Mouse (Mus musculus): ENCODE data around the gene Nmu. TPM values are rescaled to one million over a fixed set of nuclear protein-coding genes. Genes with fewer than 3 reads are reported as not detected.
A peak's percentile ranks its signal among the peaks of the same experiment; 100 is the strongest.

The Nmu gene
- total and polyA plus RNA-seq, 2 experiments from 2014 or later: 0.70 TPM; not detected in 1

DNA sequence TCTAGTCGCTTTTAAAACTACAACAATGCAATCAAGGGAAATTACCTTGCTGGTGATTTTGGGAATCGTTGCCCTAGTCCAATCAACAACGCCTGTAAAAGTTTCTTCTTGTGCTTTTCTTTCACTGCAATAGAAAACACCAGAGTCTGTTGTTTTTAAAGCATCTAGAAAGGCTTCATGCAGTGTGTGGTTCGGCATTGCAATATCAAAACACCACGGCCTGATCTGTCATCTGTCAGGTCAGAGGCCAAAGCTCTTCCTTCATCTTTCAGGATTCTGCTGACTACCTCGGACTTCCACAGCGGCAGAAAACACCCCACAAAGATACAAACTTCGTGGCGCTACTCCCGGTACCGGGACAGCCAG is 60.2 kb downstream of the Nmu start:
- H3K27ac ChIP-seq (ENCODE audit: low read depth, low read length): peak overlapping the region; percentile 97
- H3K36me3 ChIP-seq (ENCODE audit: insufficient read depth): no peaks in the 10 kb centered on the region
- H3K4me3 ChIP-seq (ENCODE audit: low read depth, low read length): peak overlapping the region; percentile 93
- peak overlapping the region; percentile 75 for H3K4me2 ChIP-seq (ENCODE audit: low read depth)
- no peak for DNase-seq
- no peaks in the 10 kb centered on the region for H3K9me3 ChIP-seq (ENCODE audit: low read length)
- ATAC-seq: no peak
- no peak for TF ChIP-seq CTCF (IDR thresholded peaks at IDR 0.05; ENCODE audit: low read depth)
- WGBS: 3% methylated on average over 11 of the region's 11 CpGs
- 0 out of 2 replicates have a peak, but pooled peaks cover 16% of the 10 kb centered on the region for H3K4me1 ChIP-seq (ENCODE audit: insufficient read depth)
- H3K27me3 ChIP-seq (ENCODE audit: insufficient read depth, low read length): no peaks in the 10 kb centered on the region
- peak overlapping the region; percentile 81 for H3K9ac ChIP-seq

- Histone ChIP-seq H3K27ac (ENCODE audit: low read depth, low read length) (no peak overlapping the region), H3K4me2 (ENCODE audit: low read depth) (no peak overlapping the region), H3K27me3 (ENCODE audit: insufficient read depth, low read length) (no peaks in the 10 kb centered on the region), H3K36me3 (ENCODE audit: insufficient read depth) (no peaks in the 10 kb centered on the region), H3K9ac (no peak overlapping the region), H3K9me3 (ENCODE audit: low read length) (no peaks in the 10 kb centered on the region), H3K4me3 (ENCODE audit: low read depth, low read length) (no peak overlapping the region), H3K4me1 (ENCODE audit: insufficient read depth) (0 out of 2 replicates have a peak, but pooled peaks cover 16% of the 10 kb centered on the region)
- no peak for ATAC-seq
- DNase-seq: no peak
- TF ChIP-seq CTCF (IDR thresholded peaks at IDR 0.05; ENCODE audit: low read depth): peak; percentile 38
- WGBS: 74% methylated on average over 2 of the region's 2 CpGs
These were observed 61.6 kb downstream of the Nmu start for GRCm38 (mm10) chr5:76302009-76302408.

- no peaks in the 10 kb centered on the region for H3K9me3 ChIP-seq (ENCODE audit: low read length)
- H3K27me3 ChIP-seq (ENCODE audit: insufficient read depth, low read length): no peaks in the 10 kb centered on the region
- H3K4me3 ChIP-seq (ENCODE audit: low read depth, low read length): no peak overlapping the region
- H3K27ac ChIP-seq (ENCODE audit: low read depth, low read length): no peak overlapping the region
- no peaks in the 10 kb centered on the region; the same call in 1 of the 2 replicates for H3K36me3 ChIP-seq (ENCODE audit: insufficient read depth)
- TF ChIP-seq CTCF (IDR thresholded peaks at IDR 0.05; ENCODE audit: low read depth): no peak
- ATAC-seq (no peak), DNase-seq (no peak)
- no peak overlapping the region for H3K4me2 ChIP-seq (ENCODE audit: low read depth)
- H3K9ac ChIP-seq: no peak overlapping the region
- 89% methylated on average over 8 of the region's 8 CpGs for WGBS
- no peaks in the 10 kb centered on the region for H3K4me1 ChIP-seq (ENCODE audit: insufficient read depth)
These were observed 74.3 kb downstream of the Nmu start for GRCm38 (mm10) chr5:76289234-76289691.

- Histone ChIP-seq H3K36me3 (ENCODE audit: insufficient read depth) (no peaks in the 10 kb centered on the region; the same call in 1 of the 2 replicates), H3K9ac (no peak overlapping the region), H3K9me3 (ENCODE audit: low read length) (no peaks in the 10 kb centered on the region), H3K27ac (ENCODE audit: low read depth, low read length) (no peak overlapping the region), H3K4me2 (ENCODE audit: low read depth) (no peak overlapping the region), H3K4me3 (ENCODE audit: low read depth, low read length) (no peak overlapping the region), H3K27me3 (ENCODE audit: insufficient read depth, low read length) (no peaks in the 10 kb centered on the region), H3K4me1 (ENCODE audit: insufficient read depth) (no peaks in the 10 kb centered on the region)
- no peak for ATAC-seq
- WGBS: 94% methylated on average over 3 of the region's 3 CpGs
- no peak for DNase-seq
- TF ChIP-seq CTCF (IDR thresholded peaks at IDR 0.05; ENCODE audit: low read depth): no peak
These were observed 75.3 kb downstream of the Nmu start for GRCm38 (mm10) chr5:76288256-76288655.

GRCm38 (mm10) chr5:76287062-76287461 is 76.5 kb downstream of the Nmu start:
- Histone ChIP-seq H3K27me3 (ENCODE audit: insufficient read depth, low read length) (no peaks in the 10 kb centered on the region), H3K4me2 (ENCODE audit: low read depth) (no peak overlapping the region), H3K36me3 (ENCODE audit: insufficient read depth) (no peaks in the 10 kb centered on the region; the same call in 1 of the 2 replicates), H3K9me3 (ENCODE audit: low read length) (no peaks in the 10 kb centered on the region), H3K4me1 (ENCODE audit: insufficient read depth) (no peaks in the 10 kb centered on the region), H3K27ac (ENCODE audit: low read depth, low read length) (no peak overlapping the region), H3K9ac (no peak overlapping the region), H3K4me3 (ENCODE audit: low read depth, low read length) (no peak overlapping the region)
- DNase-seq (no peak), ATAC-seq (no peak)
- WGBS: 83% methylated on average over 5 of the region's 5 CpGs
- peak; percentile 24; the same call in 1 of the 2 replicates for TF ChIP-seq CTCF (IDR thresholded peaks at IDR 0.05; ENCODE audit: low read depth)

GRCm38 (mm10) chr5:76285699-76286098 is 77.9 kb downstream of the Nmu start:
- no peak overlapping the region for H3K9ac ChIP-seq
- no peaks in the 10 kb centered on the region for H3K4me1 ChIP-seq (ENCODE audit: insufficient read depth)
- no peak overlapping the region for H3K27ac ChIP-seq (ENCODE audit: low read depth, low read length)
- no peak overlapping the region for H3K4me2 ChIP-seq (ENCODE audit: low read depth)
- no peaks in the 10 kb centered on the region for H3K9me3 ChIP-seq (ENCODE audit: low read length)
- no peaks in the 10 kb centered on the region; the same call in 1 of the 2 replicates for H3K36me3 ChIP-seq (ENCODE audit: insufficient read depth)
- DNase-seq (no peak), ATAC-seq (no peak)
- 26% methylated on average over 4 of the region's 4 CpGs for WGBS
- no peaks in the 10 kb centered on the region for H3K27me3 ChIP-seq (ENCODE audit: insufficient read depth, low read length)
- H3K4me3 ChIP-seq (ENCODE audit: low read depth, low read length): no peak overlapping the region
- TF ChIP-seq CTCF (IDR thresholded peaks at IDR 0.05; ENCODE audit: low read depth): no peak

GRCm38 (mm10) chr5:76283890-76284289 is 79.7 kb downstream of the Nmu start:
- WGBS: 88% methylated on average over 1 of the region's 1 CpGs
- no peak for ATAC-seq
- DNase-seq: no peak

More at GRCm38 (mm10) chr5:76283890-76284289, 79.7 kb downstream of the Nmu start:
- Histone ChIP-seq H3K4me3 (ENCODE audit: low read depth, low read length) (no peak overlapping the region), H3K4me1 (ENCODE audit: insufficient read depth) (no peaks in the 10 kb centered on the region), H3K9ac (no peak overlapping the region), H3K27me3 (ENCODE audit: insufficient read depth, low read length) (no peaks in the 10 kb centered on the region), H3K27ac (ENCODE audit: low read depth, low read length) (no peak overlapping the region), H3K4me2 (ENCODE audit: low read depth) (no peak overlapping the region), H3K36me3 (ENCODE audit: insufficient read depth) (no peaks in the 10 kb centered on the region), H3K9me3 (ENCODE audit: low read length) (no peaks in the 10 kb centered on the region)
- no peak for TF ChIP-seq CTCF (IDR thresholded peaks at IDR 0.05; ENCODE audit: low read depth)

Other genes with a start within 250 kb of the Nmu start
- 9.9 and 12.8 TPM in 2 replicates for gene Srd5a3, start 223.5 kb downstream of the Nmu start, total RNA-seq (2014; rRNA removed)
- 17.5 and 21.3 TPM in 2 replicates for gene Srd5a3, start 223.5 kb downstream of the Nmu start, polyA plus RNA-seq (2015; fragmentation: Nextera tagmentation; extraction: Ambion mirVana)
- 70.6 and 77.5 TPM in 2 replicates for gene Tmem165, start 179.9 kb downstream of the Nmu start, total RNA-seq (2014; rRNA removed)
- gene Tmem165, start 179.9 kb downstream of the Nmu start, polyA plus RNA-seq (2015; fragmentation: Nextera tagmentation; extraction: Ambion mirVana): 35.1 and 41.4 TPM in 2 replicates
- 20.5 and 28.5 TPM in 2 replicates for gene Clock, start 59.0 kb downstream of the Nmu start, total RNA-seq (2014; rRNA removed)
- 4.1 and 7.3 TPM in 2 replicates for gene Clock, start 59.0 kb downstream of the Nmu start, polyA plus RNA-seq (2015; fragmentation: Nextera tagmentation; extraction: Ambion mirVana)
- not detected in 2 replicates for gene Pdcl2, start 32.6 kb downstream of the Nmu start, total RNA-seq (2014; rRNA removed)
- not detected in 2 replicates for gene Pdcl2, start 32.6 kb downstream of the Nmu start, polyA plus RNA-seq (2015; fragmentation: Nextera tagmentation; extraction: Ambion mirVana)
- gene Gm7271, start 120.3 kb upstream of the Nmu start, total RNA-seq (2014; rRNA removed): not detected in 2 replicates
- gene Gm7271, start 120.3 kb upstream of the Nmu start, polyA plus RNA-seq (2015; fragmentation: Nextera tagmentation; extraction: Ambion mirVana): not detected in 2 replicates
- 81.7 and 96.2 TPM in 2 replicates for gene Exoc1, start 165.5 kb upstream of the Nmu start, total RNA-seq (2014; rRNA removed)
- 35.5 and 48.9 TPM in 2 replicates for gene Exoc1, start 165.5 kb upstream of the Nmu start, polyA plus RNA-seq (2015; fragmentation: Nextera tagmentation; extraction: Ambion mirVana)
- 6.2 and 8.3 TPM in 2 replicates for gene Cep135, start 224.9 kb upstream of the Nmu start, total RNA-seq (2014; rRNA removed)
- gene Cep135, start 224.9 kb upstream of the Nmu start, polyA plus RNA-seq (2015; fragmentation: Nextera tagmentation; extraction: Ambion mirVana): 1.6 and 2.8 TPM in 2 replicates